Mouse (Mus musculus): ENCODE measurements at regions not wholly inside any gene's neighbourhood (a gene's known extent, or its start where the extent isn't known, plus 50 kb on each side); places are given as distances from the start of the nearest gene placed in this dataset.

DNA sequence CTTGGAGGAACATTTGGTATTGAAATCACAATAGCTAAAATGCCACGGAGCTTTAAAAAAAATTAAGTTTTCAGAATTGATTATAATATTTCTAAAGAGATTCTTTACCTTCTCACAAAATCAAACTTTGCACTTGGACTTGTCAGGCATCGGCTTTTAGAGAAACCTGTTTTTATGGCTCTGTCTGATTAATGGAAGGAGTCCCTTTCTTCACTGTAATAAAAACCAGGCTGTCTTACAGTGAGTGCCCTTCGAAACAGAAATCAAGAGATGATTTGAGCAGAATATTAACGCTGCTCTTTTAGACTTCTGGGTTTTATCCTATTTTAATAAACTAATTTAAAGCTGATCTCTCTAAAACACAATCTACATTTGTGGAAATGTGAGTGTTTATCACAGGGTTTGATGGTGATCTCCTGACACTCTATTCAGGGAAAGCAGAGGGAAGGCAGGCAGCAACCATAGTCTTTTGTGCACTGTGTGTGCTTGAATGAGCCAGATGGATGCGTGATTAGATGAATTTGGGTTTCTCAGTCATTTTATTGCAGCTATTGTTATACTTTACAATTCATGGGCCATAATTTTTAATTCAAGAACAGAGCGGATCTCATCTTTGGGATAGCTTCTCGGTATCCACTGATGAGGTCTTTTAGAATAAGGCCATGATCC is 579.2 kb upstream of the Nrp1 start:
- no peak for TF ChIP-seq CTCF (IDR thresholded peaks at IDR 0.05; ENCODE audit: low read depth)
- Histone ChIP-seq H3K4me3 (ENCODE audit: low read depth, low read length) (no peak overlapping the region), H3K9ac (no peak overlapping the region), H3K27ac (ENCODE audit: low read depth, low read length) (peak overlapping the region; percentile 29; the same call in 1 of the 2 replicates), H3K27me3 (ENCODE audit: insufficient read depth, low read length) (no peaks in the 10 kb centered on the region), H3K4me2 (ENCODE audit: low read depth) (no peak overlapping the region), H3K4me1 (ENCODE audit: insufficient read depth) (peaks cover 10% of the 10 kb centered on the region; the same call in 1 of the 2 replicates), H3K9me3 (ENCODE audit: low read length) (no peaks in the 10 kb centered on the region), H3K36me3 (ENCODE audit: insufficient read depth) (no peaks in the 10 kb centered on the region)
- WGBS: 22% methylated on average over 7 of the region's 7 CpGs
- DNase-seq: no peak
- peak; percentile 50; the same call in 1 of the 2 replicates for ATAC-seq

- Histone ChIP-seq H3K27me3 (ENCODE audit: insufficient read depth, low read length) (no peaks in the 10 kb centered on the region), H3K9ac (no peak overlapping the region), H3K4me1 (ENCODE audit: insufficient read depth) (0 out of 2 replicates have a peak, but pooled peaks cover 3% of the 10 kb centered on the region), H3K4me3 (ENCODE audit: low read depth, low read length) (no peak overlapping the region), H3K27ac (ENCODE audit: low read depth, low read length) (no peak overlapping the region), H3K36me3 (ENCODE audit: insufficient read depth) (no peaks in the 10 kb centered on the region), H3K9me3 (ENCODE audit: low read length) (no peaks in the 10 kb centered on the region), H3K4me2 (ENCODE audit: low read depth) (no peak overlapping the region)
- 96% methylated on average over 3 of the region's 3 CpGs for WGBS
- TF ChIP-seq CTCF (IDR thresholded peaks at IDR 0.05; ENCODE audit: low read depth): no peak
- no peak for DNase-seq
- no peak for ATAC-seq
Observed at GRCm38 (mm10) chr8:127780596-127780995, 577.8 kb upstream of the Nrp1 start.

GRCm38 (mm10) chr8:127781011-127781410 is 577.4 kb upstream of the Nrp1 start:
- no peaks in the 10 kb centered on the region for H3K4me1 ChIP-seq (ENCODE audit: insufficient read depth)
- TF ChIP-seq CTCF (IDR thresholded peaks at IDR 0.05; ENCODE audit: low read depth): no peak
- H3K9ac ChIP-seq: no peak overlapping the region
- H3K27me3 ChIP-seq (ENCODE audit: insufficient read depth, low read length): no peaks in the 10 kb centered on the region
- no peak overlapping the region for H3K4me3 ChIP-seq (ENCODE audit: low read depth, low read length)
- no peaks in the 10 kb centered on the region for H3K9me3 ChIP-seq (ENCODE audit: low read length)
- no peak overlapping the region for H3K27ac ChIP-seq (ENCODE audit: low read depth, low read length)
- H3K36me3 ChIP-seq (ENCODE audit: insufficient read depth): no peaks in the 10 kb centered on the region
- no peak overlapping the region for H3K4me2 ChIP-seq (ENCODE audit: low read depth)
- DNase-seq: no peak
- WGBS: 80% methylated on average over 1 of the region's 1 CpGs
- ATAC-seq: no peak

DNA sequence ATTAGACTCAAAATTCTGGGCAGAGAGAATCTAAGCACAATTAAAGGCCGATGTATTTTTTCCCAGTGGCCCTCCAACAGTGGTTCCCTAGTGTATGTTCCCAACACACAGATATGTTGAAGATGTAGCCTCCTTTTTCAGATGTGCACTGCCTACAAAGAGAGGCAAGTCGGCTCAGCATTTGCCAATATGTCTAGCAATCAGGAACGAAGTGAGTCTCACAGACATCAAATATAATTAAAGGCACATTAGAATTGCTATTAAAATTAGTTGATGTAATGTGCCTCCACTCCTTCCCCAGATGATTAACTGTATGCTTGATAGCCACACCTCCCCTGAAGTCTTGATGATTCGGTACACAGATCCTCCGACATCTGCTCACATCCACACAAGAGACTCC is 565.8 kb upstream of the Nrp1 start:
- H3K4me3 ChIP-seq (ENCODE audit: low read depth, low read length): no peak overlapping the region
- WGBS: 84% methylated on average over 5 of the region's 5 CpGs
- ATAC-seq: no peak
- H3K9ac ChIP-seq: no peak overlapping the region
- DNase-seq: no peak
- TF ChIP-seq CTCF (IDR thresholded peaks at IDR 0.05; ENCODE audit: low read depth): no peak
- H3K36me3 ChIP-seq (ENCODE audit: insufficient read depth): no peaks in the 10 kb centered on the region
- H3K27me3 ChIP-seq (ENCODE audit: insufficient read depth, low read length): no peaks in the 10 kb centered on the region
- no peaks in the 10 kb centered on the region for H3K9me3 ChIP-seq (ENCODE audit: low read length)
- no peak overlapping the region for H3K4me2 ChIP-seq (ENCODE audit: low read depth)
- H3K4me1 ChIP-seq (ENCODE audit: insufficient read depth): no peaks in the 10 kb centered on the region
- no peak overlapping the region for H3K27ac ChIP-seq (ENCODE audit: low read depth, low read length)

DNA sequence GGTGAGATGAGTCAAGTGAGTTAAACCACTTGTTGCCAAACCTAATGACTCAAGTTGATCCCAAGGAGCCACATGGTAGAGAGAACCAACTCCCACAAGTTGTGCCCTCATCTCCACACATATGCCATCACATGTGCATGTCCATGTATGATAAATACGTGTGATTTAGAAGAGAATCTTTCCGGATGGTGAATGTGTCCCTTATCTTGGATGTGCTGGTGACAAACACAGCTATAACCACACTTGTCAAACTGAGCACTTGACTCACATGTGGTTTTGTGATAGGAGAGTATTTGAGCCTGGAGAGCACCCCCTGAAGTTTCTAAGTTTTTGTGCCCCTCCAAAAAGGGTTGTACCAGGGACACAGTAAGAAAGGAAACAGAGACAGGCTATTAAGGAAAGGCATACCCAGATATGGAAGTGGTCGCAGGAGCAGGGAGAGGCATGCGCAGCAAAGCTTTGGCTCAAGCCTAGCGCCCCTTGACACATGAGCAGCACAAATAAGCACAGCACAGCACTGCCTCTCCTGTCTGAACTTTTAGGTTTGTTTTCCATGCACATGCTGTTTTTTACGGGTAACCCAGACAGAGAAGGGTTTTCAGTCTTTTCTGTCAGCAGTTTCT is 558.4 kb upstream of the Nrp1 start:
- H3K27ac ChIP-seq (ENCODE audit: low read depth, low read length): no peak overlapping the region
- WGBS: 81% methylated on average over 6 of the region's 6 CpGs
- no peak for TF ChIP-seq CTCF (IDR thresholded peaks at IDR 0.05; ENCODE audit: low read depth)
- no peak overlapping the region for H3K4me3 ChIP-seq (ENCODE audit: low read depth, low read length)
- peaks cover 4% of the 10 kb centered on the region; the same call in 1 of the 2 replicates for H3K4me1 ChIP-seq (ENCODE audit: insufficient read depth)
- no peak for ATAC-seq
- no peak overlapping the region for H3K4me2 ChIP-seq (ENCODE audit: low read depth)
- H3K36me3 ChIP-seq (ENCODE audit: insufficient read depth): no peaks in the 10 kb centered on the region
- H3K9ac ChIP-seq: no peak overlapping the region
- no peak for DNase-seq
- no peaks in the 10 kb centered on the region for H3K27me3 ChIP-seq (ENCODE audit: insufficient read depth, low read length)
- H3K9me3 ChIP-seq (ENCODE audit: low read length): no peaks in the 10 kb centered on the region

- Histone ChIP-seq H3K9me3 (ENCODE audit: low read length) (no peaks in the 10 kb centered on the region), H3K4me3 (ENCODE audit: low read depth, low read length) (no peak overlapping the region), H3K9ac (no peak overlapping the region), H3K36me3 (ENCODE audit: insufficient read depth) (no peaks in the 10 kb centered on the region), H3K4me1 (ENCODE audit: insufficient read depth) (peaks cover 4% of the 10 kb centered on the region; the same call in 1 of the 2 replicates), H3K4me2 (ENCODE audit: low read depth) (no peak overlapping the region), H3K27me3 (ENCODE audit: insufficient read depth, low read length) (no peaks in the 10 kb centered on the region), H3K27ac (ENCODE audit: low read depth, low read length) (no peak overlapping the region)
- 73% methylated on average over 7 of the region's 7 CpGs for WGBS
- no peak for DNase-seq
- no peak for TF ChIP-seq CTCF (IDR thresholded peaks at IDR 0.05; ENCODE audit: low read depth)
- ATAC-seq: no peak
Observed at GRCm38 (mm10) chr8:127802136-127802535, 556.3 kb upstream of the Nrp1 start.

- H3K4me2 ChIP-seq (ENCODE audit: low read depth): no peak overlapping the region
- no peaks in the 10 kb centered on the region for H3K27me3 ChIP-seq (ENCODE audit: insufficient read depth, low read length)
- no peak overlapping the region for H3K4me3 ChIP-seq (ENCODE audit: low read depth, low read length)
- H3K36me3 ChIP-seq (ENCODE audit: insufficient read depth): no peaks in the 10 kb centered on the region
- H3K9me3 ChIP-seq (ENCODE audit: low read length): no peaks in the 10 kb centered on the region
- H3K27ac ChIP-seq (ENCODE audit: low read depth, low read length): no peak overlapping the region
- no peak for TF ChIP-seq CTCF (IDR thresholded peaks at IDR 0.05; ENCODE audit: low read depth)
- 32% methylated on average over 5 of the region's 5 CpGs for WGBS
- no peak overlapping the region for H3K9ac ChIP-seq
- peaks cover 4% of the 10 kb centered on the region; the same call in 1 of the 2 replicates for H3K4me1 ChIP-seq (ENCODE audit: insufficient read depth)
- ATAC-seq (peak; percentile 60; the same call in 1 of the 2 replicates), DNase-seq (no peak)
Observed at GRCm38 (mm10) chr8:127802661-127803333, 555.6 kb upstream of the Nrp1 start.
